Mouse (Mus musculus) midbrain, embryonic 15.5 days (tissue): Measurements from ENCODE around the gene Hist1h2bn. TPM values are rescaled to one million over a fixed set of nuclear protein-coding genes. Genes with fewer than 3 reads are reported as not detected.
A peak's percentile ranks its signal among the peaks of the same experiment; 100 is the strongest.
"Not testable (repeated sequence)": the region's sequence is repeated elsewhere in the genome, so short reads cannot be mapped to it uniquely, and the experiment has no call there.

Experiments
- ATAC-seq: fragments of 200-750 bp; cut with Nextera tagmentation; replicated peaks from 2 replicates; pipeline ENCODE4 v1.8.0; 2017; ENCODE audit warnings: moderate TSS enrichment
- H3K27ac ChIP-seq: fragments of 300-500 bp; sonication (generic); 2 replicates; pipeline ENCODE4 v1.5.1; 2015; ENCODE audit warnings: mild to moderate bottlenecking, inconsistent platforms
- H3K27me3 ChIP-seq: fragments of 300-500 bp; sonication (generic); replicated peaks from 2 replicates; pipeline ENCODE4 v1.6.1; 2015; ENCODE audit warnings: inconsistent platforms
- H3K36me3 ChIP-seq: fragments of 300-500 bp; sonication (generic); replicated peaks from 2 replicates; pipeline ENCODE4 v1.6.1; 2015; ENCODE audit warnings: inconsistent platforms
- H3K4me1 ChIP-seq: fragments of 300-500 bp; sonication (generic); 2 replicates; pipeline ENCODE4 v1.6.1; 2015; ENCODE audit warnings: inconsistent platforms
- H3K4me2 ChIP-seq: fragments of 300-500 bp; sonication (generic); 2 replicates; pipeline ENCODE4 v1.6.1; 2015; ENCODE audit warnings: inconsistent platforms, mild to moderate bottlenecking, moderate library complexity
- H3K4me3 ChIP-seq: fragments of 300-500 bp; sonication (generic); 2 replicates; pipeline ENCODE4 v1.5.1; 2015; ENCODE audit warnings: mild to moderate bottlenecking, inconsistent platforms
- H3K9ac ChIP-seq: fragments of 300-500 bp; sonication (generic); 2 replicates; pipeline ENCODE4 v1.6.1; 2015; ENCODE audit warnings: mild to moderate bottlenecking, inconsistent platforms
- H3K9me3 ChIP-seq: fragments of 300-500 bp; sonication (generic); 2 replicates; pipeline ENCODE4 v1.6.1; 2016; ENCODE audit warnings: inconsistent platforms
- WGBS: fragments of 180-500 bp; shearing (Covaris S2); methylation state at CpG from one replicate; pipeline ENCODE4 v1.1.7; 2015; ENCODE audit warnings: mixed read lengths; 5-methylcytosine and 5-hydroxymethylcytosine counted together
- polyA plus RNA-seq: library from polyadenylated mRNA; unstranded; fragments of >200 nt; fragmentation: Nextera tagmentation; extraction: Ambion mirVana; gene quantifications from 2 replicates; pipeline ENCODE4 v1.2.1, GENCODE M21; 2015

Gene Hist1h2bn
- polyA plus RNA-seq, 1 experiment from 2014 or later = 0.89 TPM

GRCm38 (mm10) chr13:21717397-21718357 is 36.2 kb upstream of the Hist1h2bn start, which contains the start of gene Hist1h3h:
Hist1h3h (plus strand) TSS chr13:21717659.
- Histone ChIP-seq H3K4me2 (peak within 1 kb of the TSS; percentile 78), H3K4me3 (peak within 1 kb of the TSS; percentile 44), H3K4me1 (peaks cover 35% of the 10 kb centered on the region), H3K9ac (peak within 1 kb of the TSS; percentile 52), H3K27ac (peak within 1 kb of the TSS; percentile 91)
- peak; percentile 45 for ATAC-seq
- WGBS = under 1% methylated on average over 31 of the region's 56 CpGs
- not testable (repeated sequence) for H3K27me3 ChIP-seq, H3K36me3 ChIP-seq, H3K9me3 ChIP-seq

DNA sequence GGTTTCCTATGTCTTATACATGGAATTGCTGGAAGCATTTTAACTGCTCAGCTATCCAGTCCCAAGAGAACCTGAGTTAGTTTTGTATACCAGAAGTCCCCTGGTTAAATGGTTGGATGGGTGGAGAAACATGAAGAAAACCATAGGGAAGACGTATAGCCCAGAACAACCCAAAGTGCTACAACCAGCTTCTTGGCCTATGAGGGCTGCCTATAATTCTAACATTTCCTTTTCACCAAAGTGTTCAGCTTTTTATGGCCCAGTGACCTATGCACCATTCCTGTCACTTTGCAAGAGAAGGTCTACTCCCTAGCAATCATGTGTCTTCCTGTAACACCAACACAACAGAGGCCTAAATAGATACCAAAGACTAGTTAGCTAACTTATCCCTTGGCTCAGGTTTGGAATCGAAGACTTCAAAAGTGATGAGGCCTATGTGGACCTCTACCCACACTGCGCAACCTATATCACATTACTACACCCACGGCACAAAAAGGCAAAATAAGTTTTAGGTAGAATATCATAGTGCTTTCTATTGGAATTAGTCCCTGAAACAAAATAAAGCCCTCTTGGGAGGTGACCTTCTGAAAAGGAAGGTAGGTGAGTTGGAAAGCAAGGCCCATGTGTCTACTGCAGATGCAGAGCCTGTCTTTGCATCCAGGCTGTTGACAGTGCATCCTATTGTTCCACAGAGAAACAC is 35.4 kb upstream of the Hist1h2bn start:
- Histone ChIP-seq H3K4me1 (peaks cover 36% of the 10 kb centered on the region), H3K4me3 (peak overlapping the region; percentile 39), H3K27ac (peak overlapping the region; percentile 58; the same call in 1 of the 2 replicates), H3K4me2 (peak overlapping the region; percentile 78), H3K9ac (peak overlapping the region; percentile 21; the same call in 1 of the 2 replicates), H3K9me3 (no peaks in the 10 kb centered on the region), H3K36me3 (no peaks in the 10 kb centered on the region), H3K27me3 (no peaks in the 10 kb centered on the region)
- WGBS = 58% methylated on average over 4 of the region's 4 CpGs
- ATAC-seq = no peak

GRCm38 (mm10) chr13:21721107-21721756 is 32.7 kb upstream of the Hist1h2bn start:
- WGBS = 1% methylated on average over 24 of the region's 44 CpGs
- H3K36me3 ChIP-seq, H3K9ac ChIP-seq, ATAC-seq, H3K9me3 ChIP-seq, H3K27me3 ChIP-seq: not testable (repeated sequence)
- Histone ChIP-seq H3K4me3 (peak overlapping the region; percentile 45), H3K27ac (peak overlapping the region; percentile 87), H3K4me2 (peak overlapping the region; percentile 69), H3K4me1 (peaks cover 27% of the 10 kb centered on the region)

GRCm38 (mm10) chr13:21721757-21722372 is 32.1 kb upstream of the Hist1h2bn start, which contains the start of gene Hist1h2bm:
Hist1h2bm (plus strand) TSS chr13:21722044.
- peak; percentile 98 for ATAC-seq

DNA sequence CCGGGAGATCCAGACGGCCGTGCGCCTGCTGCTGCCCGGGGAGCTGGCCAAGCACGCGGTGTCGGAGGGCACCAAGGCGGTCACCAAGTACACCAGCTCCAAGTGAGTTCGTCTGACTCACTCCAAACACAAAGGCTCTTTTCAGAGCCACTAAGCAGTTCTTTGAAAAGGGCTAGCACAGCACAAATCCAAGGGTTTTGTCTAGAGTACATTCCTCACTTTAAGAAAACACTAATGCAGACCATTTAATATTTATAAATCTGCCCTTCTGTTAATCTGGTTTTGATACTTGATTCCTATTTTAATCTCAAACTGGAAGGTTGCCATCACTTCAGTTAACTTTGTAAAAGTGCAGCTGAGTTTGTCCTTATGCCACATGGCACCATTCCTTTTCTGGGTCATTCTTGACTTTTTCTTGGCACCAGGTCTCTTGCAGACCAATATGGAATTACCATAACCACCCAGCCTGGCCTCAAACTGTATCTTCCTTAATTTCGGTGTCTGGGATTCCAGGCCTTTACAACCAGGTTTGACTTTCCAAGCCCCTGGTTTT is 31.5 kb upstream of the Hist1h2bn start:
- 2% methylated on average over 11 of the region's 11 CpGs for WGBS
- H3K36me3 ChIP-seq = no peaks in the 10 kb centered on the region
- peak overlapping the region; percentile 69 for H3K4me2 ChIP-seq
- H3K9ac ChIP-seq = peak overlapping the region; percentile 50
- no peaks in the 10 kb centered on the region for H3K9me3 ChIP-seq
- peak overlapping the region; percentile 45 for H3K4me3 ChIP-seq
- H3K4me1 ChIP-seq = peaks cover 22% of the 10 kb centered on the region
- peak overlapping the region; percentile 87 for H3K27ac ChIP-seq
- no peaks in the 10 kb centered on the region for H3K27me3 ChIP-seq
- no peak; the same call in 1 of the 2 replicates for ATAC-seq

More at GRCm38 (mm10) chr13:21721757-21722372, 32.1 kb upstream of the Hist1h2bn start, which contains the start of gene Hist1h2bm:
- peak within 1 kb of the TSS; percentile 69 for H3K4me2 ChIP-seq
- H3K9me3 ChIP-seq, H3K27me3 ChIP-seq, H3K36me3 ChIP-seq: not testable (repeated sequence)
- peak within 1 kb of the TSS; percentile 50 for H3K9ac ChIP-seq
- H3K27ac ChIP-seq = peak within 1 kb of the TSS; percentile 87
- H3K4me1 ChIP-seq = peaks cover 25% of the 10 kb centered on the region
- WGBS = under 1% methylated on average over 37 of the region's 37 CpGs
- H3K4me3 ChIP-seq = peak within 1 kb of the TSS; percentile 45

DNA sequence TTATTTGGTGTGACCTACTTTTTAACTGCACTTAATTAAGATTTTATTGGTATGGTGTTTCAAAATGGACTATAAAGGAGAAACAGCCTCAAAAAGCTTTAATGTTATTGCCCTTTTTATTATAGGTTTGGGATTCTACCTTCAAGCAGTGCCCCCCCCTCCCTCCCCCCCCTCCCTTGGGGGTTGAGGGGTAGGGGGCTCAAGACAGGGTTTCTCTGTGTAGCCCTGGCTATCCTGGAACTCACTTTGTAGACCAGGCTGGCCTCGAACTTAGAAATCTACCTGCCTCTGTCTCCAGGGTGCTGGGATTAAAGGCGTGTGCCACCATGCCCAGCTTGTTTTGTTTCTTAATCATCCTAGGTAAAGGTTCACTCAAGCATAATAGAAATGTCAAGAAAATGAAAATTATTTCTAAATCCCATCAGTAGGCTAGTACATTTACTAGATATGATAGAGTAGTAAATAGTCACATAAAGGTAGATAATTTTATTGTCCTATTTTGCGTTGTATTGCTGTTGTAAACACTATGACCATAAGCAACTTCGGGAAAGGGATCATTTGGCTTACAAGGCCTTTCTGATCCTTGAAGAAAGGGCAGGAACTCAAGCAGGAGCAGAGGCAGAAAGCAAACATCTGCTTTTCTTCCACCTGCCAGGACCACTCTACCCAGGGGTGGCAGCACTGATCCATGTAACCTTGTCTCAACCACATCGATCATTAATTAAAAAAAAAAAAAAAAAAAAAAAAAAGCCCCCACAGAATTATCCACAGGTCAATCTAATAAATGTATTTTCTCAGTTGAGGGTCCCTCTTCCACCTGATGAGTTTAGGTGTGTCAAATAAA is 30.7 kb upstream of the Hist1h2bn start:
- no peak overlapping the region for H3K4me3 ChIP-seq
- no peak for ATAC-seq
- no peak overlapping the region for H3K27ac ChIP-seq
- peaks cover 27% of the 10 kb centered on the region for H3K4me1 ChIP-seq
- H3K9me3 ChIP-seq = no peaks in the 10 kb centered on the region
- no peak overlapping the region for H3K9ac ChIP-seq
- WGBS = 31% methylated on average over 5 of the region's 5 CpGs
- no peaks in the 10 kb centered on the region for H3K27me3 ChIP-seq
- H3K36me3 ChIP-seq = no peaks in the 10 kb centered on the region
- 0 out of 2 replicates have a peak overlapping the region, but pooled peaks have one; percentile 69 for H3K4me2 ChIP-seq

DNA sequence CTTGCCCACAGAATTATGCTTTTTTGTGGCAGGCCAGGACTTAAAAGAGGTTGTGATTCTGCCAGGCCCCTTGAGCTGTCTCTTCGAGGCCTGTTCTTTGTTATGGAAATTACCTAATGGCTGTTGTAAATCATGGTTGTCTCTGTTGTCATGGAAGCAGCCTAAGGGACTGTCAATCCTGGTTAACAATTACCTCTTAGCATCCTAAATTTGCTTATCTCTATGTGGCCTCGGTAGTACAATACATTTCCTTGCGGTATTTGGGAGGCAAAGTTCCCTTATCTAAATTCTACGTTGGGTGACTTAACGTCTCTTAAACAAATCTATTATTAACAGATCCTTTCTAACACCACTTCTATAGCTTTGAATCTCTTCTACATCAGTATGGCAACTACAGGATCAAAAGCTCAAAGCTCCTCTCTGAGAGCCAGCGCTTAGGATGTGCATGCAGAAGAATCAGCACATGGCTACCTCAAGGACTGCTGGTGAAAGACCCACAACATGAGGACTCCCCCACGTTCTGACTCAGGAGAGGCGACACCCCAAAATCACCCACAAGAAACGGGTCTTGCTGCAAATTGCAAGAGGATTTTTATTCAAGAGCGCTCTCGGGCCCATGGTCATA is 25.9 kb upstream of the Hist1h2bn start:
- peak; percentile 63; the same call in 1 of the 2 replicates for ATAC-seq
- Histone ChIP-seq H3K9me3 (no peaks in the 10 kb centered on the region), H3K27ac (peak overlapping the region; percentile 48; the same call in 1 of the 2 replicates), H3K4me2 (no peak overlapping the region), H3K27me3 (no peaks in the 10 kb centered on the region), H3K36me3 (no peaks in the 10 kb centered on the region), H3K4me3 (no peak overlapping the region), H3K9ac (no peak overlapping the region), H3K4me1 (peaks cover 8% of the 10 kb centered on the region; the same call in 1 of the 2 replicates)
- 21% methylated on average over 11 of the region's 11 CpGs for WGBS

GRCm38 (mm10) chr13:21729544-21729943 is 24.4 kb upstream of the Hist1h2bn start:
- Histone ChIP-seq H3K9me3 (no peaks in the 10 kb centered on the region), H3K9ac (no peak overlapping the region), H3K4me2 (no peak overlapping the region), H3K36me3 (no peaks in the 10 kb centered on the region), H3K4me3 (no peak overlapping the region), H3K4me1 (peaks cover 8% of the 10 kb centered on the region; the same call in 1 of the 2 replicates), H3K27ac (no peak overlapping the region), H3K27me3 (no peaks in the 10 kb centered on the region)
- no peak for ATAC-seq
- WGBS = 84% methylated on average over 1 of the region's 1 CpGs

DNA sequence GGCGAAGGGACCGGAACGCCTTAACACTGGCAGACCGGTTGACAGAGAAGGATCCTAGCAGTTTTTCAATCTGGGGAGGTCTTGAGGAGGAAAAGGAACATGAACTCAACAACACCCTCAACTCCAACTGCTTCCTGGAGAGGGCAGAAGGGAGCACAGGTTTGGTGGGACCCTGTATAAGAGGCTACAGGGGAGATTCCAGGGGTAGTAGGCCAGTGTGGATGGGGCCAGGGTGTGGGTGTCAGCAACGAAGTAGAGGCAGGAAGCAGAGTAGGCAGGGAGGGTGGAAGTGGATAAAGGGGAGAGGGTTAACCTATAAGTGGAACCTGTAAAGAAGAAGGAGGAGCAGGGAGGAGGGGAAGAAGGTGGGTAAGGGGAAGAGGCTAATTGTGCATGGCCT is 20.5 kb upstream of the Hist1h2bn start:
- peak overlapping the region; percentile 98 for H3K27ac ChIP-seq
- H3K9me3 ChIP-seq = no peaks in the 10 kb centered on the region
- WGBS = 56% methylated on average over 5 of the region's 5 CpGs
- H3K4me2 ChIP-seq = peak overlapping the region; percentile 79; the same call in 1 of the 2 replicates
- no peak overlapping the region for H3K9ac ChIP-seq
- ATAC-seq = peak; percentile 32
- H3K27me3 ChIP-seq = no peaks in the 10 kb centered on the region
- H3K4me1 ChIP-seq = peaks cover 12% of the 10 kb centered on the region
- H3K36me3 ChIP-seq = no peaks in the 10 kb centered on the region
- H3K4me3 ChIP-seq = no peak overlapping the region
